10 mouse cellular contexts compared by ENCODE assay signal in genomic region chr8:8733804-8734203, GRCm38 (mm10). TPM values are rescaled to one million over a fixed set of nuclear protein-coding genes. Genes with fewer than 3 reads are reported as not detected.
DNase-seq lines count a peak whose midpoint lies in the region; ATAC-seq and TF ChIP-seq lines count a peak whose summit lies in the region.
"Had no signal": no experiment of that assay in that cellular context is flagged by ENCODE, and none has a peak within 500 bp of the region (broad histone marks: within the 10 kb centered on the region; RNA-seq: fewer than 3 reads in every experiment).

No protein-coding gene starts in this region.

- no peaks in the 10 kb centered on the region for H3K27me3 ChIP-seq in testis, adult 2 months (ENCODE audit: control insufficient read depth, insufficient read depth, low read length)
- no peaks in the 10 kb centered on the region for H3K27me3 ChIP-seq in forebrain, embryonic 10.5 days (ENCODE audit: poor library complexity, severe bottlenecking)
- H3K27me3 ChIP-seq: liver, embryonic 13.5 days; stomach, embryonic 15.5 days had no signal

- no peaks in the 10 kb centered on the region for H3K36me3 ChIP-seq in testis, adult 2 months (ENCODE audit: control insufficient read depth, insufficient read depth, low read length)
- H3K36me3 ChIP-seq in forebrain, embryonic 10.5 days (replicated peaks) = no peaks in the 10 kb centered on the region
- H3K36me3 ChIP-seq: liver, embryonic 13.5 days; stomach, embryonic 15.5 days had no signal

- 47% methylated on average over 4 of the region's 4 CpGs for WGBS in forebrain, embryonic 10.5 days

- TF ChIP-seq CTCF in gastrocnemius, adult 2 months (IDR thresholded peaks at IDR 0.05) = peak; percentile 83
- TF ChIP-seq CTCF in testis, adult 2 months (IDR thresholded peaks at IDR 0.05; ENCODE audit: control insufficient read depth, insufficient read depth, insufficient replicate concordance, low read depth, low read length) = peak; percentile 20; the same call in 1 of the 2 replicates

- no peak overlapping the region for H3K27ac ChIP-seq in gastrocnemius, adult 2 months
- H3K27ac ChIP-seq in testis, adult 2 months (ENCODE audit: control insufficient read depth, insufficient read depth, low read depth, low read length) = no peak overlapping the region
- H3K27ac ChIP-seq in forebrain, embryonic 10.5 days = no peak overlapping the region
- H3K27ac ChIP-seq: liver, embryonic 13.5 days; stomach, embryonic 15.5 days had no signal

- ATAC-seq in common myeloid progenitor, adult 5-6 weeks (replicated peaks; ENCODE audit: low read depth, poor library complexity, severe bottlenecking) = peak; percentile 90
- ATAC-seq in megakaryocyte, adult 5-6 weeks (ENCODE audit: poor library complexity, severe bottlenecking) = no peak

- no peaks in the 10 kb centered on the region for H3K9me3 ChIP-seq in forebrain, embryonic 10.5 days
- H3K9me3 ChIP-seq: liver, embryonic 13.5 days; stomach, embryonic 15.5 days had no signal

- H3K4me1 ChIP-seq in testis, adult 2 months (ENCODE audit: control insufficient read depth, insufficient read depth, low read length) = no peaks in the 10 kb centered on the region
- 0 out of 2 replicates have a peak, but pooled peaks cover 7% of the 10 kb centered on the region for H3K4me1 ChIP-seq in forebrain, embryonic 10.5 days
- H3K4me1 ChIP-seq: liver, embryonic 13.5 days had no signal

- no peak for TF ChIP-seq POLR2A in testis, adult 2 months (IDR thresholded peaks at IDR 0.05; ENCODE audit: control insufficient read depth, low read depth, low read length)

- no peak overlapping the region for H3K4me3 ChIP-seq in gastrocnemius, adult 2 months
- H3K4me3 ChIP-seq in testis, adult 2 months (ENCODE audit: control insufficient read depth, low read depth, low read length) = no peak overlapping the region
- H3K4me3 ChIP-seq in forebrain, embryonic 10.5 days = no peak overlapping the region
- H3K4me3 ChIP-seq: liver, embryonic 13.5 days; stomach, embryonic 15.5 days had no signal

- DNase-seq in gastrocnemius, adult 2 months = no peak
- DNase-seq in gastrocnemius, postnatal 14 days = no peak
- DNase-seq in testis, postnatal 14 days (ENCODE audit: low spot score) = no peak
- peak; percentile 31 for DNase-seq in lung, postnatal 14 days
- DNase-seq in forebrain, embryonic 10.5 days (ENCODE audit: extremely low spot score, low spot score) = no peak
- DNase-seq: liver, embryonic 13.5 days had no signal

- intact Hi-C loops in gastrocnemius, adult 2 months (cut with DNase I) = no loop called here
- intact Hi-C loops in gastrocnemius, postnatal 14 days (cut with DNase I; ENCODE audit: low total_unique reads) = no loop called here

RNA-seq across cellular contexts. Expression of gene Arglu1, which starts 43.5 kb away (rescaled TPM):
- total RNA-seq in gastrocnemius, adult 2 months (2021) = 10 to 100 TPM; 36.4 to 41.4 TPM
- 10 to 100 TPM; 26.0 to 26.8 TPM for total RNA-seq in gastrocnemius, postnatal 14 days (2021)
- polyA plus RNA-seq in testis, adult 2 months (2012; rRNA removed) = 21.5 and 28.4 TPM in 2 replicates
- 128 and 137 TPM in 2 replicates for total RNA-seq in common myeloid progenitor, adult 5-6 weeks (2017)
- 55.8 and 64.7 TPM in 2 replicates for total RNA-seq in megakaryocyte, adult 5-6 weeks (2015)
- 78.2 and 80.9 TPM in 2 replicates for total RNA-seq in megakaryocyte, adult 5-6 weeks (2017)
- 154 and 157 TPM in 2 replicates for polyA plus RNA-seq in forebrain, embryonic 10.5 days (2016; fragmentation: Nextera tagmentation; extraction: Ambion mirVana)
